Mouse (Mus musculus) T-helper 17 cell (primary cell): ENCODE data around the gene Ankzf1.
"Not testable (repeated sequence)": the region's sequence is repeated elsewhere in the genome, so short reads cannot be mapped to it uniquely, and the experiment has no call there.

Experiments
- in situ Hi-C, 2 experiments: fragments of 300-600 bp; cut with MboI, MseI; formaldehyde crosslinking; loops; 1 replicate in 1 of 2; 2 replicates in 1 of 2; pipeline ENCODE4 v1.15.1; 2025; ENCODE audit warnings: high pct_unique_total_duplicates in 2 of 2

The Ankzf1 gene

DNA sequence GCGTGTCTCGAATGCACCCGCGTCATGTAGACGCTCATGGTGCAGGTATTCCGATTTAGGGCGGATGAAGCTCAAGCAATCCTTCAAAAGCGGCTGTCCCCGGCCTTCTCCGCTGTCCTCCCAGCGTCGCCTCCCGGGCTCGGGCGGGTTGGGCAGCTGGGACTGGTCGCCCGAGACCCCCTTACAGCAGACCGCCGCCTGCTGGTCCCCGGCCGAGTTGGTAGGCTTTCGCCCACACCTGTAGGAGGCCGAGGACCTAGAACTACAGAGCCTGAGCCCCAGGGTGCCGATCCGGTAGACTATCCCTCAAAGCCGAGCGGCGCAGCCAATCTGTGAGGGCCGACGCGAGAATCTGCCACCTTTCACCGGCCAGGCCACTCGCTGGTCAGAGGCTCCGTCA lies 27.6 kb downstream of the Ankzf1 start, which contains the start of gene Tuba4a:
Tuba4a (minus strand) TSS at position 335 of the 400 bp plus-strand sequence.
- in situ Hi-C loops: loop anchor here (10.0 kb wide), 3 partner anchors 95 to 625 kb away; partner anchors contain the start of genes Dnpep (in 1 of the 2) and Nhej1 (in 1 of the 2)

GRCm38 (mm10) chr1:75221538-75221937 lies 29.6 kb downstream of the Ankzf1 start:
- in situ Hi-C loops: no loop called here

GRCm38 (mm10) chr1:75222926-75223325 lies 31.0 kb downstream of the Ankzf1 start:
- in situ Hi-C loops: no loop called here

GRCm38 (mm10) chr1:75223532-75223931 lies 31.6 kb downstream of the Ankzf1 start:
- in situ Hi-C loops: no loop called here

GRCm38 (mm10) chr1:75225473-75225872 lies 33.5 kb downstream of the Ankzf1 start:
- in situ Hi-C loops: no loop called here

DNA sequence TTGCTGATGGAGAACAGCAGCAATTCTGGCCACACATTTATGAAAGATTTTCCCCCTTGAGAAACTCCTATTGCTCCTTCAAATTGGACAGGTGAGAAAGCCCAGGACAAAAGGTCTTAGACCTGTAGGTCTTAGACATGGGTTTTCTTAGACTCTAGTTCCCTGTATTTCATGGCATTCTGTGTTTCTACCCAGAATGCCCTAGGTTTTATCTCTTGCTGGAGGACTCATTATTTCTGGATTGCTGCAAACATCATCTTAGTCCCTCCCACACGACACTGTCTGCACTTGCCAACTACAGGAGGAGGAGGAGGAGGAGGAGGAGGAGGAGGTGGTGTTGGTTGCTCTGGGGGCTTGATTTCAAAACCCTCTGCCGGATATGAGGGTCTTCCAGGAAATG lies 34.2 kb downstream of the Ankzf1 start:
- in situ Hi-C loops: no loop called here

GRCm38 (mm10) chr1:75227653-75228052 lies 35.7 kb downstream of the Ankzf1 start:
- in situ Hi-C loops: no loop called here

- in situ Hi-C loops: no loop called here
These were observed 37.2 kb downstream of the Ankzf1 start for GRCm38 (mm10) chr1:75229158-75229557.

DNA sequence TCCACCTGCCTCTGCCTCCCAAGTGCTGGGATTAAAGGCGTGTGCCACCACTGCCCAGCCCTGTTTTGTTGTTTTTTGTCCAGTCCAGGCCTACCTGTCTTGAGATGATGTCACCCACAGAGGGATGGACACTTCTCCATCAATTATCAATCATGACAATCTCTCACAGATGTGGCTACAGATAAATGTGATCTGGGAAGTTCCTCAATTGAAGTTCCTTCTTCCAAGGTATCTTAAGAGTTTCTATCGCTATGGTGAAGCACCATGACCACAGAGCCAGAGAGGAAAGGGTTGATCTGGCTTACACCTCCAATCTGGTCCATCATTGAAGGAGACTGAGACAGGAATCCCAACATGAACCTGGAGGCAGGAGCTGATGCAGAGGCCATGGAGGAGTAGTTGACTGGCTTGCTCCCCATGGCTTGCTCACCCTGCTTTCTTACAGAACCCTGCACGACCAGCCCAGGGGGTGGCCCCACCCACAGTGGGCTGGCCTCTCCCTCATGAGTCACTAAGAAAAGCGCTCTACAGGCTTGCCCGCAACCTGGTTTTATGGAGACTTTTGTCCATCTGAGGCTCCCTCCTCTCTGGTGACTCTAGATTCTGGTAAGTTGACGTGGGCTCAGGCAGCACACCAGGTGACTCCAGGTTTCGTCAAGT lies 38.5 kb downstream of the Ankzf1 start:
- in situ Hi-C loops: no loop called here

DNA sequence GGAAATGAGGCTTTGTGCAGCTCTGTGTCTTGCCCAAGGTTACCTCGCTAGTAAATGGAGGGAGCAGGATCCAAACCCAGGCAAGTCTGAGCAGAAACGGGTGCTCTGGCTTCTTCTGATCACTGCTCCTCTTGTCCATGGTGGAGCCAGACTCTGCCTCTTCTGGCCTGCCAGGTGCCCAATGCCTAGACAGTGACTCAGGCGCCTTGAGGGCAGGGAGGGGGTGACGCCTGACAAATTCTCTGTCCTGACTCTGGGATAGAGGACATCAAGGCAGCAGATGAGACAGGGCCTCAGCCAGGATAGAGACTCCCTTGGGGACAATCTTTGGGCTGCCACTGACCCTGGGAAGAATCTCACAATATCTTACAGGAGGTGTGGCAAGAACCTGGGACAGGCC lies 39.3 kb downstream of the Ankzf1 start:
- in situ Hi-C loops: no loop called here

DNA sequence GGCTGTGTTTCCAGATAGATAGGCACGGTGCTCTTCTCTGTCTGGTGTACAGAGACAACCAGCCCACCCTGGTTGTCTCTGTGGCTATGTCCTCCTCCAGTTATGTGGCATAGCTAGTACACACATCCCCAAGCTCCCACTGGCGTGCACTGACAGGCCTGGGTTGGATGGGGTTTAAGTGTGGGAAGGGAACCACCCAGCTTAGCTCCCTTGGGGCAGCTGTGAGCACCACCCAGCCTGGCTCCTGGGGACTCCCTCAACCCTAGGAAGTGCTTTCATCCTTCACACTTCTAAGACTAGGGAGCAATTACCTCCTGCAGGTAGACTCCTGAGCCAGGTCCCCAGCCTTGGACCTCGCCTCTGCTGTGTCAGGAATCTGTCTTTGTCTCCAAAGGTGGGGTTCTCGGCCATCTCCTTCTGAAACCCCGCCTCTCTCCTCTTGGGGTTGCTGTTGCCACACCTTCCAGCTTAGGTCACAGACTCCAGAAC lies 39.8 kb downstream of the Ankzf1 start, which contains the start of gene A630095N17Rik:
A630095N17Rik (minus strand) TSS at position 439 of the 489 bp plus-strand sequence.
- in situ Hi-C loops: no loop called here

DNA sequence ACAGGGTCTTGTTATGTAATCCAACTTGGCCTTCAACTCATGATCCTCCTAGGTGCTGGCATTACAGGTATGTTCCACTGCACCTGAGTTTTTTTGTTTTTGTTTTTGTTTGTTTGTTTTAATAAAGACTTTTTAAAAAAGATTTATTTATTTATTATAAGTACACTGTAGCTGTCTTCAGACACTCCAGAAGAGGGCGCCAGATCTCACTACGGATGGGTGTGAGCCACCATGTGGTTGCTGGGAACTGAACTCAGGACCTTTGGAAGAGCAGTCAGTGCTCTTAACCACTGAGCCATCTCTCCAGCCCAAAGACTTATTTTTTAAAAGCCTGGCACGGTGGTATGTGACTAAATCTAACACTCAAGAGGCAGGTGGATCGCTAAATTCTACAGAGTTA lies 40.5 kb downstream of the Ankzf1 start:
- in situ Hi-C loops: not testable (repeated sequence)

- in situ Hi-C loops: loop anchor here in 1 of 2 experiments (5.0 kb wide), 1 partner anchor 83 kb away; the partner anchor contains the start of gene Dnpep
These were observed 42.7 kb downstream of the Ankzf1 start for GRCm38 (mm10) chr1:75234606-75235005.

GRCm38 (mm10) chr1:75236117-75237050 lies 44.4 kb downstream of the Ankzf1 start, which contains the start of gene Dnajb2:
Dnajb2 (plus strand) TSS chr1:75236406.
- in situ Hi-C loops: loop anchor here in 1 of 2 experiments (5.0 kb wide), 1 partner anchor 81 kb away; the partner anchor contains the start of gene Dnpep

DNA sequence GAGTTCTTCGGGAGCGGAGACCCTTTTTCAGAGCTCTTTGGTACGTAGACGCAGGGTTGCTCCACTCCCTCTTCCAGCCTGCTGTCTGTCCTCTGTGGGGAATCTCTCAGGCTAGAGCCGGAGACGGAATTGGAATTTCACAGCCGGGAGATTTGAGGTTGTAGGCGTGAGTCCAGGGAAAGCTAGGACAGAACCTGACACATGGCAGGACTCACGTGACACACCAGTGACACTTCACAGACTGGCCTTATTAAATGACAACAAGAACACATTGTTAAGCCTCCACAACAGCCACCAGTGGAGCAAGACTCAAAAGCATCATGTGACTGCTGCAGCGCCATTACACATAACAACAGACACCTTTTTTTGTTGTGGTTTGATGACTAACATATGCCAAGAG lies 47.6 kb downstream of the Ankzf1 start:
- in situ Hi-C loops: loop anchor here in 1 of 2 experiments (5.0 kb wide), 1 partner anchor 78 kb away; the partner anchor contains the start of gene Dnpep

- in situ Hi-C loops: no loop called here
These were observed 51.5 kb downstream of the Ankzf1 start for GRCm38 (mm10) chr1:75243411-75243810.

GRCm38 (mm10) chr1:75244175-75244826 lies 52.4 kb downstream of the Ankzf1 start:
- in situ Hi-C loops: no loop called here

GRCm38 (mm10) chr1:75244836-75245235 lies 52.9 kb downstream of the Ankzf1 start:
- in situ Hi-C loops: no loop called here

DNA sequence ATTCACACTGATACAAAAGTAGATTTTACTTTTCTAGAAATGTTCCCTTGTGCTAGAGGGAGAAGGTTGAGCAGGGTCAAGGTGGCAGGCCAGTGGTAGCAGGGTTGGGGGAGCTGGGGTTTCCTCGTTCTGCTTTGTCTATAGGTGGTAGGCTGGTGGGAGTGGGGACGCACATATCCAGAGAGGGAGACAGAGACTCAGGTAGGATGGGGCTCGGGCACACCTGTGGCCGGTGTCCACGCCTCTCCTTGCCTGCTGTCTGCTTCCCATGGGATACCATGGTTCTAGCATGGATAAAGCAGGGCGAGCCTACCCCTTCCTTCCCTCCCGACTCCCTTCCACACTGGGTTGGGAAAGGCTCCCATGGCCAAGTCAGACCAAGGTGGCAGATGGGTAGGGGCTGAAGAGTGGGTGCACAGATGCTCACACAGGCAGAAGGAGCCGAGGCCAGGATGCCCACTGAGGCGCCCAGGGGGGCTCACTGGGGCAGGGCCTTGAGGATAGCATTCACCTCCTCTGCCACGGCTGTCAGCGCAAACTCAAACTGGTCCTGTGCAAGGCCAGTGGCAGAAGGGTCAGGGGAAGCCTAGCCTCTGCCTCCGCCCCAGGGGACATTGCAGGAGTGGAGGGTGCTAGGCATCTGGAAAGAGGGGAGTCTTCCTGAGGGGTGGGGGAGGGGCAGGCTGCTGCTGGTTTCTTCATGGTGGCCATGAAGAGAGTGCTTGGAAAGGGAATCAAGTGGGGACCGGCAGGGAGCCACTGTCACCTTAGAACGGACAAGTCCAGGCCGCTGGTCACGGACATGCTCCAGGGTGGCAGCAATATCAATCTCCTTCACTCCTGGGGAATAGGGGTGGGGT lies 55.4 kb downstream of the Ankzf1 start:
- in situ Hi-C loops: no loop called here

DNA sequence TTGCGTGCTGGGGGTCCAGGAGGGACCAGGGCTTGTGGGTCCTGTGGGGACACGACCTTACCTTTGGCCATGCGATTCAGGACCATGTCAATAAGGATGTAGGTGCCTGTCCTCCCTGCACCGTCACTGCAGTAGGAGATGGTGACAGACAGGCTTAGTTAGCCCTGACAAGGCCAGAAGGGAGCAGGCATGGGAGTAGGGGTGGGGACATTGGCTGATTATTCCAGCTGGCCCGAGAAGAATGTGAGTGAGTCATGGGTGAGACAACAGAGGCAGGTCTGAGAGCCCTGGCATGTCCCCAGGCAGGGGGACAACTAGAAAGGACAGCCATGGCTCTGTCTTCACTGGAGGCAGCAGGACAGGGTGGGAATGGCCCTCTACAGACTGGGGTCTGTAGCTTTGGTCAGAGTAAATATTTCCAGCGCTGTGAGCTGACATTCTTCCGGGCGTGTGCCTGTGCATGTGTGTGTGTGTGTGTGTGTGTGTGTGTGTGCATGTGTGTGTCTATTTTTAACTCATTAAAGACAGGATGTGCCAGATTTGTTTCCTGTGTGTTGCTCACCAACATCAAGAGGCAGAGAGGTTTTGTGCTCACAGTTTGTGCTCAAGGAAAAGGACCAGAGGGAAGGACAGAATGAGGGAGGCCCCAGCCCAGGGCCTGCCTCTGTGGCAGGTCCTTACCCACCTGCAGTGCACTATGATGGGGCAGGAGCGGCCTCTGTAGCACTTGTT lies 56.3 kb downstream of the Ankzf1 start:
- in situ Hi-C loops: no loop called here
